Comparison of ENCODE assay signal across 1 mouse cellular context in the genomic region with DNA sequence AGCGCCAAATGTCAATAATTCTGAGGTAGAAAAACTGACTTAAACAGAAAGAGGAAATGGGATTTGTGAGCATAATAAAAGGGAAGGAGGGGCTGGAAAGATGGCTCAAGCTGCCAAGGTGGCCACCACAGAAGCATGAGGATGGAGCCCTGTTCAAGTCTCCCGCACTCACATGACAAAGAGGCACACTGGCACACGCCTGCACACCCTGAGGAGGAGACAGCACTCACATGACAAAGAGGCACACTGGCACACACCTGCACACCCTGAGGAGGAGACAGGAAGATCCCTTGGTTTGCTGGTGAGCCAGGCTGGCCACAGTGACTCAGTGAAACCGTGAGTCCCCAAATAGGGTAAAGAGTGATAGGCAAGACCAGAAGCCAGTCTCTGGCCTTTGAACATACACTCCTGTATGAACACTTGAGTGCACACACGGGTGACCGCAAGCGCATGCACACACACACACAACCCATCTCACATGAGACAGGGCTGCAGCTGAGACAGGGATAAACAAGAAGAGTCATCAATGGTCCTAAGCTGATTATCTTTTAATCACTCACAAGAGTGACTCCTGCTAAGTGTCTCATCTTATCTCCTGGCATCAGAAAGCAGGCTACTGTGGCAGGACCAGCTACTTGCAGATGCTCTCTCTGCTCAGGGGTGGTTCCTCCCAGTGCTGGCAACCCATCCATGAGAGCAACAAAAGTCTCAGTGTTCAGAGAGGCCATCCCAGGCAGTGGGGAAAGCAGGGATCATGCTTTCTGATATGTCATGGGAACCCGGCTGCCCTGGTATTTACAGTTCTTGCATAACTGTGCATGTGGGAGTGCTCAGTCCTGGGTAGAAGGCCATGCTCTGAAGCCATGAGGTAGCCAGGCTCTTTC.
TF ChIP-seq lines count a peak whose summit lies in the region.

No protein-coding gene starts in this region.

TF ChIP-seq in MEL, 35 proteins besides CTCF, POLR2A, EP300 and RAD21:
- TF ChIP-seq CHD1 (IDR thresholded peaks at IDR 0.05; ENCODE audit: low read depth, low read length) (no peak), GABPA (IDR thresholded peaks at IDR 0.05; ENCODE audit: low read depth, low read length) (no peak), MAZ (IDR thresholded peaks at IDR 0.05; ENCODE audit: low read depth, low read length) (no peak), TCF12 (IDR thresholded peaks at IDR 0.05; ENCODE audit: low read depth, low read length) (no peak), ZMIZ1 (IDR thresholded peaks at IDR 0.05; ENCODE audit: low read depth, low read length) (no peak), GATA1 (IDR thresholded peaks at IDR 0.05; ENCODE audit: low read depth, low read length) (peak; percentile 67), ETS1 (IDR thresholded peaks at IDR 0.05; ENCODE audit: low read depth, low read length) (0 out of 2 replicates have a peak, but pooled peaks have one; percentile 7), MAFK (IDR thresholded peaks at IDR 0.05; ENCODE audit: borderline replicate concordance, low read depth, low read length) (no peak), TBP (IDR thresholded peaks at IDR 0.05; ENCODE audit: low read depth, low read length) (no peak), ELF1 (IDR thresholded peaks at IDR 0.05; ENCODE audit: low read depth, low read length) (no peak), USF1 (IDR thresholded peaks at IDR 0.05; ENCODE audit: low read depth, low read length) (no peak), KAT2A (conservative IDR thresholded peaks at IDR 0.05; ENCODE audit: low read depth, low read length) (no peak), POLR2AphosphoS2 (IDR thresholded peaks at IDR 0.05; ENCODE audit: low read length) (no peak), ZC3H11A (IDR thresholded peaks at IDR 0.05; ENCODE audit: low read depth, low read length) (no peak), ZKSCAN1 (IDR thresholded peaks at IDR 0.05; ENCODE audit: low read depth, low read length) (no peak), TAL1 (IDR thresholded peaks at IDR 0.05; ENCODE audit: low read length) (peak; percentile 9; the same call in 1 of the 2 replicates), UBTF (IDR thresholded peaks at IDR 0.05; ENCODE audit: borderline replicate concordance, insufficient read depth, low read depth, low read length) (no peak)
